Mouse (Mus musculus): ENCODE data around the gene Inhbc. TPM values are rescaled to one million over a fixed set of nuclear protein-coding genes. Genes with fewer than 3 reads are reported as not detected.

Inhbc gene
- polyA plus RNA-seq, 2 experiments = not detected

DNA sequence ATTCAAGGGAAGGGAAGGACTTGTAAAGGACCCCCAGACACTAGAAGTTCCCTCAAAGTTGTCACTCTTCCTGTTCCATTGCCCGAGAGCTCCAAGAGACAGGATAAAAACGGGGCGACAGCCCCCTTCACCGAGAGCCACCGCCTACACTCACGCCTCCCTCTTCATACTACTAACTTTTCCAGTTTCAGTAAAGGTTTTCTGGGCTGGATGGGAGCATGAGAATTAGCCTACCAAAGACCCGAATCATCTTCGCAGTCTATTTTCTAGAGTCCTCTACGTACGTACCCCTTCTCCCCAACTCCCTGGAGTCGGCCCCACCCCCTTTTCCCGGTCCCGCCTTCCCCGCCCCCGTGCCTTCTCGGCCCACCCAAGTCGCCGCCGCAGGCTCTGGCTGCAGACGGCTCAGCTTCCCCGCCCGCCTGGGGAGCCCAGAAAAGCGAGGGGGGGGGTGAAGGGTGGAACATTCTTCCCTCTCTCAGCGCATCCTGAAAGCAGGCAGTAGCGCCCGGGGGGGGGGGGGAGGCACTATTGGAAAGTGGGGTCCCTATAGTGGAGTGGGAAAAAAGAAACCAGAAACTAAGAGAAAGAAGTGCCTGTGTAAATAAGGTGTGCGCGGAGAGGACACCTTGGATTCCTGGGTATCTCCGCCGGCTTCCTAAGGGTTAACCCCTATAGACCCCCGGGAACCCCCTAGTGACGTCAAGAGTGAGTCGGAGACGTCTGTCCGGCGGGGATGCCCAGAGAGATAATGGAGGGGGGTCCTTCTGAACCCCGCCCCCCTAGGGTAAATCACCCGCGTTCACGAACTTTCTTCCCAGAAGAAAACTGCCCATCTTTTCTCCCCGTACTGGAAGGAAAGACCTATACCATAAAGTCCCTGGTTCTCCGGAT is 30.3 kb downstream of the Inhbc start:
- under 1% methylated on average over 40 of the region's 42 CpGs for WGBS
- peaks cover 29% of the 10 kb centered on the region for H3K36me3 ChIP-seq (ENCODE audit: control insufficient read depth, insufficient read depth, low read length)
- peak overlapping the region; percentile 59 for H3K9ac ChIP-seq (ENCODE audit: low read depth, low read length, severe bottlenecking)
- H3K4me3 ChIP-seq (replicated peaks; ENCODE audit: low read length) = peak overlapping the region; percentile 50
- no peaks in the 10 kb centered on the region for H3K9me3 ChIP-seq (ENCODE audit: control insufficient read depth, low read length)
- H3K4me1 ChIP-seq (ENCODE audit: control insufficient read depth, insufficient read depth, low read length) = no peaks in the 10 kb centered on the region
- H3K4me2 ChIP-seq (replicated peaks; ENCODE audit: low read depth, low read length, severe bottlenecking) = peak overlapping the region; percentile 92
- no peaks in the 10 kb centered on the region for H3K27me3 ChIP-seq (ENCODE audit: control insufficient read depth, insufficient read depth, low read length)
- DNase-seq (ENCODE audit: low spot score) (peak; percentile 79), ATAC-seq (ENCODE audit: low FRiP score, low read depth) (peak; percentile 62)
- TF ChIP-seq POLR2A (IDR thresholded peaks at IDR 0.05; ENCODE audit: borderline replicate concordance, extremely low read depth, insufficient read depth, insufficient read length) = no peak
- H3K27ac ChIP-seq (replicated peaks; ENCODE audit: low read depth, low read length) = peak overlapping the region; percentile 95

DNA sequence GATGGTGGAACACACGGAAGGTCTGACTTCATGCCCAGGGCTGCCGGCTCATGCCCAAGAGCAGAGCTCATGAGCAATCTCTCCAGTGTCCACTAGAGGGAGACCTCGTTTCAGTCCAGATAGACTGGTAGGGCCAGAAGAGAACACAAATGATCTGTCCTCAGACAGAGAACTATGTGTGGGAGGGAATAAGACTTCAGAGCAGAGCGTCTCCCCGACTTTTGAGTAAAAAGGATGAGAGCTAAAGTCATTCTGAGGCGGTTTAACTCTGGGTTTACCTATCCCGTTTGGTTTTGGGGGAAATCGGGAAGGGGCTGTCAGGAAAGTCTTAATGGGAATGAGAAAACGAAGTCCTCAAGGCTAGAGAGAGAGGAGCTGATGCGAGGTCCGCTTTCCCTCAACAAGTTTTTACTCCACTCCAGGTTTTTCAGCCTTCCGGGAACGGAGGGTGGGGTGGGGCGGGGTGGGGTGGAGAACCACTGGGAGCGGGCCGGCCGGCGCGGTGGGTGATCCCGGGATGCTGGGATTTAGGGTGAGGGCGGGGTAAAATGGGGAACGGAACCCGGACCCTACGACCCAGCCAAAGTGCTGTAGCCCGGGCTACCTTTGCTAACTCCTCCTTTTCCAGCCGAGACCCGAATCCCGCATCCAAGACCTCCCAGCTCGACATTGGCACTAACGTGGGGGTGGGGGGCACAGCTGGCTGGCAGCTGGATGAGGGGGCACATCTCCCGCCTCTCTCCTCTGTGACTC is 31.1 kb downstream of the Inhbc start:
- H3K27ac ChIP-seq (replicated peaks; ENCODE audit: low read depth, low read length) = peak overlapping the region; percentile 95
- ATAC-seq (ENCODE audit: low FRiP score, low read depth) (peak; percentile 74), DNase-seq (ENCODE audit: low spot score) (peak; percentile 96)
- H3K4me2 ChIP-seq (replicated peaks; ENCODE audit: low read depth, low read length, severe bottlenecking) = peak overlapping the region; percentile 92
- H3K36me3 ChIP-seq (ENCODE audit: control insufficient read depth, insufficient read depth, low read length) = peaks cover 33% of the 10 kb centered on the region
- WGBS = under 1% methylated on average over 31 of the region's 31 CpGs
- no peaks in the 10 kb centered on the region for H3K4me1 ChIP-seq (ENCODE audit: control insufficient read depth, insufficient read depth, low read length)
- H3K9ac ChIP-seq (ENCODE audit: low read depth, low read length, severe bottlenecking) = peak overlapping the region; percentile 59
- H3K9me3 ChIP-seq (ENCODE audit: control insufficient read depth, low read length) = no peaks in the 10 kb centered on the region
- H3K27me3 ChIP-seq (ENCODE audit: control insufficient read depth, insufficient read depth, low read length) = no peaks in the 10 kb centered on the region
- peak; percentile 47; the same call in 1 of the 2 replicates for TF ChIP-seq POLR2A (IDR thresholded peaks at IDR 0.05; ENCODE audit: borderline replicate concordance, extremely low read depth, insufficient read depth, insufficient read length)
- H3K4me3 ChIP-seq (replicated peaks; ENCODE audit: low read length) = peak overlapping the region; percentile 50

DNA sequence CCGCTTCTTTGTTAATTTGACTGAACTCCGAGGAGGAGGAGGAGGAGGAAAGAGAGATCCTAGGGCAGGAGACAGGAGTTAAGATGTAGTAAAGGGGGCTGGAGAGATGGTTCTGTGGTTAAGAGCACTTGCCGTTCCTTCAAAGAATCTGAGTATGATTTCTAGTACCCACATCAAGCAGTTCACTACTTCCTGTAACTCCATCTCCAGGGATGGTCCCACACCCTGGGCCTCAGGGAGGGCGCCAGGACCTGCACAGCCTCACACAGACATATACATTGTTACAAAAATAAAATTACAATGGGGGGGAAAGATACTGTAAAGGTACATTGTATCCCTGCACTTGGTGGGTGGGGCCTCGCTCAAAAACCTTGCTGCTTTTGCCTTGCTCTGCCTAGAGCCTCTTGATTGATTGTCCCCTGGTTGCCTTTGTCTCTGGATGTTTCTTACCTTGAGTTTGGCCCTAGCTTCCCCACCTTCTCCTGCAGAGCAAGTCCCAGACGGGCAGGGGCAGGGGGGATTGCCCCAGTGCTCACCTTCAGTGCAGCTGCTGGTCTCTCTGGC is 32.6 kb downstream of the Inhbc start:
- no peak for TF ChIP-seq POLR2A (IDR thresholded peaks at IDR 0.05; ENCODE audit: borderline replicate concordance, extremely low read depth, insufficient read depth, insufficient read length)
- H3K4me1 ChIP-seq (ENCODE audit: control insufficient read depth, insufficient read depth, low read length) = no peaks in the 10 kb centered on the region

GRCm38 (mm10) chr10:127336952-127337351 is 33.3 kb downstream of the Inhbc start:
- H3K9ac ChIP-seq (ENCODE audit: low read depth, low read length, severe bottlenecking) = no peak overlapping the region
- no peaks in the 10 kb centered on the region for H3K9me3 ChIP-seq (ENCODE audit: control insufficient read depth, low read length)
- H3K27ac ChIP-seq (replicated peaks; ENCODE audit: low read depth, low read length) = no peak overlapping the region
- peaks cover 54% of the 10 kb centered on the region for H3K36me3 ChIP-seq (ENCODE audit: control insufficient read depth, insufficient read depth, low read length)
- H3K4me1 ChIP-seq (ENCODE audit: control insufficient read depth, insufficient read depth, low read length) = no peaks in the 10 kb centered on the region
- no peak overlapping the region for H3K4me2 ChIP-seq (replicated peaks; ENCODE audit: low read depth, low read length, severe bottlenecking)
- no peak for ATAC-seq (ENCODE audit: low FRiP score, low read depth)
- no peak overlapping the region for H3K4me3 ChIP-seq (replicated peaks; ENCODE audit: low read length)
- 76% methylated on average over 5 of the region's 5 CpGs for WGBS
- no peak for DNase-seq (ENCODE audit: low spot score)
- no peak for TF ChIP-seq POLR2A (IDR thresholded peaks at IDR 0.05; ENCODE audit: borderline replicate concordance, extremely low read depth, insufficient read depth, insufficient read length)
- no peaks in the 10 kb centered on the region for H3K27me3 ChIP-seq (ENCODE audit: control insufficient read depth, insufficient read depth, low read length)

More for the DNA sequence above, 32.6 kb downstream of the Inhbc start:
- WGBS = 79% methylated on average over 6 of the region's 6 CpGs
- Histone ChIP-seq H3K27ac (replicated peaks; ENCODE audit: low read depth, low read length) (no peak overlapping the region), H3K9me3 (ENCODE audit: control insufficient read depth, low read length) (no peaks in the 10 kb centered on the region), H3K4me3 (replicated peaks; ENCODE audit: low read length) (no peak overlapping the region), H3K4me2 (replicated peaks; ENCODE audit: low read depth, low read length, severe bottlenecking) (no peak overlapping the region), H3K27me3 (ENCODE audit: control insufficient read depth, insufficient read depth, low read length) (no peaks in the 10 kb centered on the region), H3K9ac (ENCODE audit: low read depth, low read length, severe bottlenecking) (no peak overlapping the region), H3K36me3 (ENCODE audit: control insufficient read depth, insufficient read depth, low read length) (peaks cover 48% of the 10 kb centered on the region)
- ATAC-seq (ENCODE audit: low FRiP score, low read depth) (no peak), DNase-seq (ENCODE audit: low spot score) (no peak)

DNA sequence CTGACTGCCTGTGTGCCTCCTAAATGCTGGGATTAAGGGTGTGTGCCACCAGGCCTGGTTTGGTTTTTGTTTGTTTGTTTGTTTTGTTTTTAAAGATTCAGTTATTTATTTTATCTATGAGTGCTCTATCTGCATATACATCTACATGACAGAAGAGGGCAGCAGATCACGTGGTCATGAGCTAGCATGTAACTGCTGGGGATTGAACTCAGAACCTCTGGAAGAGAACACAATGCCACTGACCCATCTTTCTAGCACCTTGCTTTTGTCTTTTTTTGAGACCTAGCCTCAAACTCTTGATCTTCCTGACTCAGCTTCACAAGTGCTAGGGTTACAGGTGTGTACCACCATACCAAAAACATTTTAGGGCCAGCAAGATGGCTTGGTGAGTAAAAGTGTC is 35.0 kb downstream of the Inhbc start:
- Histone ChIP-seq H3K36me3 (ENCODE audit: control insufficient read depth, insufficient read depth, low read length) (peaks cover 69% of the 10 kb centered on the region), H3K9me3 (ENCODE audit: control insufficient read depth, low read length) (no peaks in the 10 kb centered on the region), H3K27ac (replicated peaks; ENCODE audit: low read depth, low read length) (no peak overlapping the region), H3K9ac (ENCODE audit: low read depth, low read length, severe bottlenecking) (no peak overlapping the region), H3K27me3 (ENCODE audit: control insufficient read depth, insufficient read depth, low read length) (no peaks in the 10 kb centered on the region), H3K4me1 (ENCODE audit: control insufficient read depth, insufficient read depth, low read length) (no peaks in the 10 kb centered on the region), H3K4me3 (replicated peaks; ENCODE audit: low read length) (no peak overlapping the region), H3K4me2 (replicated peaks; ENCODE audit: low read depth, low read length, severe bottlenecking) (no peak overlapping the region)
- ATAC-seq (ENCODE audit: low FRiP score, low read depth) (no peak), DNase-seq (ENCODE audit: low spot score) (no peak)
- TF ChIP-seq POLR2A (IDR thresholded peaks at IDR 0.05; ENCODE audit: borderline replicate concordance, extremely low read depth, insufficient read depth, insufficient read length) = no peak
- 83% methylated on average over 1 of the region's 1 CpGs for WGBS

Data from limb, embryonic 14.5 days (tissue).